Mouse (Mus musculus) heart, adult 2 months (tissue): ENCODE data around the gene Clhc1. TPM values are rescaled to one million over a fixed set of nuclear protein-coding genes. Genes with fewer than 3 reads are reported as not detected.

Experiments used
- DNase-seq, 2 experiments: peaks; one replicate each; pipeline ENCODE4 v3.0.0; 2021
- H3K27ac ChIP-seq: fragments of 200-600 bp; 2 replicates; pipeline ENCODE4 v1.8.1; 2022
- H3K27me3 ChIP-seq: fragments of 200-500 bp; 2 replicates; pipeline ENCODE4 v1.6.1; 2012; ENCODE audit warnings: mild to moderate bottlenecking, low read length, inconsistent platforms, mixed read lengths; ENCODE audit not compliant: control insufficient read depth, insufficient read depth
- H3K36me3 ChIP-seq: fragments of 200-500 bp; 2 replicates; pipeline ENCODE4 v1.6.1; 2012; ENCODE audit warnings: low read length, inconsistent platforms; ENCODE audit not compliant: control insufficient read depth, insufficient read depth
- H3K4me1 ChIP-seq: fragments of 200-500 bp; 2 replicates; pipeline ENCODE4 v1.6.1; 2011; ENCODE audit warnings: low read length; ENCODE audit not compliant: control insufficient read depth, insufficient read depth
- H3K4me3 ChIP-seq: fragments of 200-600 bp; 2 replicates; pipeline ENCODE4 v1.8.1; 2022
- H3K79me2 ChIP-seq: fragments of 200-500 bp; replicated peaks from 2 replicates; pipeline ENCODE4 v1.6.1; 2012; ENCODE audit warnings: mild to moderate bottlenecking, inconsistent platforms, low read length, moderate library complexity, mixed read lengths; ENCODE audit not compliant: control insufficient read depth, insufficient read depth
- H3K9ac ChIP-seq: fragments of 200-500 bp; 2 replicates; pipeline ENCODE4 v1.6.1; 2012; ENCODE audit warnings: low read depth, mild to moderate bottlenecking, control low read depth, inconsistent platforms, low read length, mixed read lengths
- CTCF ChIP-seq: fragments of 200-600 bp; IDR thresholded peaks from 2 replicates; pipeline ENCODE4 v1.8.1; 2022; ENCODE audit warnings: antibody characterized with exemption, mild to moderate bottlenecking, moderate library complexity
- EP300 ChIP-seq: fragments of 200-500 bp; IDR thresholded peaks from 2 replicates; pipeline ENCODE4 v1.6.1; 2011; ENCODE audit warnings: low read depth, low read length, control low read depth; ENCODE audit not compliant: insufficient read depth
- POLR2A ChIP-seq: fragments of 200-500 bp; IDR thresholded peaks from 2 replicates; pipeline ENCODE4 v1.6.1; 2011; ENCODE audit warnings: mild to moderate bottlenecking, low read depth, low read length, control low read depth; ENCODE audit not compliant: insufficient read depth
- WGBS: fragments of 180-500 bp; shearing (Covaris S2); methylation state at CpG from one replicate; pipeline ENCODE4 v1.1.7; 2018; 5-methylcytosine and 5-hydroxymethylcytosine counted together
- intact Hi-C: fragments of 180-260 bp; cut with DNase I; formaldehyde crosslinking; loops from one replicate; pipeline ENCODE4 v1.15.1; 2025
- polyA plus RNA-seq: library from polyadenylated mRNA; depleted of rRNA; stranded (reverse); fragments of >200 nt; gene quantifications from 2 replicates; pipeline ENCODE4 v1.2.3, GENCODE M21; 2012
- total RNA-seq, 2 experiments: library from RNA; stranded (reverse); gene quantifications; 2 replicates each; pipeline ENCODE4 v1.2.3; 2021

Clhc1 gene
- total and polyA plus RNA-seq, 3 experiments = not detected

DNA sequence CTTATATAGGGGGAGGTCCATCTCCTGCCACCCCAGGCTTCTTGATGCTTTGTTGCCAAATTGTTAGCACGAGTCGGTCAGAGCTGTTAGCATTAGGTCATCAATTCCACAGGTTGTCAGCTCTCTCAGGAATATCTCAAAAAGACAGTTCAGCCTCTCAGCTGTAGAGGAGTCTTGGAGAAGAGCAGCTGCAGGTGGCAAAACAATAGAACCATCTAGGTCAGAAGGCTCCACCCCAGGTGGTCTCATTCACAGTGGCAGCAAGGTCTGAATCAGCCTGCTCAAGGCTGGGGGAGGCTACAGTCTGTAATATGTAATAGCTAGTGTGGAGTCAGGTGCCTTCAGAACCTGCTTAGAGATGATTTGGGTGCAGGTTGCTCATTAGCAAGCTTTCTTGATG, 55.8 kb downstream of the Clhc1 start:
- TF ChIP-seq EP300 = no peak
- no peaks in the 10 kb centered on the region for H3K79me2 ChIP-seq
- H3K4me1 ChIP-seq = no peaks in the 10 kb centered on the region
- H3K36me3 ChIP-seq = no peaks in the 10 kb centered on the region
- H3K4me3 ChIP-seq = no peak overlapping the region
- WGBS = 48% methylated on average over 2 of the region's 2 CpGs
- H3K9ac ChIP-seq = no peak overlapping the region
- no peak for DNase-seq
- no peak overlapping the region for H3K27ac ChIP-seq
- intact Hi-C loops = no loop called here
- no peaks in the 10 kb centered on the region for H3K27me3 ChIP-seq

DNA sequence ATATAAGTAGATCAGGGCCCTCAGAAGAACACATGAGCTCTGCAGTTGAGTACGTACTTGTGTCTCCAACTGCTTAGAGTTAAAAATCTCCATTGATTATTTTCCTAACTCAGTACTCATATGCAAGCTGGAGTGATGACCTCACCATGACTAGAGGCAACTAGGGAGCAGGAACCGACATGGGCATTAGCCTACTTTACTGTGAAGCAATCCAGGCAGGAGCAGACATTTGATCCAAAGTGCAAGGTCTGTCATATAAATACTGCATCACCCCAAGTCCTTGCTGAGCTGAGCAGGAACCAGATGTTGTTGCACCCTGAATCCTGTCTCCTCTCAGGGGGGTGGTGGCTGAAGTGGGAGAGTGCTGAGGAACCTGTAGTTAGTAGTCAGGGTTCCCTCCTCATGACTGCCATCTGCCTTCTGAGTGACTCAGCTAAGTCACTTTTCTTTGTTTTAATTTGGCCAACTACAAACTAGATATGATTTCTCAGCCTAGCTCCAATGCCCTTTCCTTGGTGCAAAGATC, 59.8 kb downstream of the Clhc1 start:
- intact Hi-C loops = no loop called here

DNA sequence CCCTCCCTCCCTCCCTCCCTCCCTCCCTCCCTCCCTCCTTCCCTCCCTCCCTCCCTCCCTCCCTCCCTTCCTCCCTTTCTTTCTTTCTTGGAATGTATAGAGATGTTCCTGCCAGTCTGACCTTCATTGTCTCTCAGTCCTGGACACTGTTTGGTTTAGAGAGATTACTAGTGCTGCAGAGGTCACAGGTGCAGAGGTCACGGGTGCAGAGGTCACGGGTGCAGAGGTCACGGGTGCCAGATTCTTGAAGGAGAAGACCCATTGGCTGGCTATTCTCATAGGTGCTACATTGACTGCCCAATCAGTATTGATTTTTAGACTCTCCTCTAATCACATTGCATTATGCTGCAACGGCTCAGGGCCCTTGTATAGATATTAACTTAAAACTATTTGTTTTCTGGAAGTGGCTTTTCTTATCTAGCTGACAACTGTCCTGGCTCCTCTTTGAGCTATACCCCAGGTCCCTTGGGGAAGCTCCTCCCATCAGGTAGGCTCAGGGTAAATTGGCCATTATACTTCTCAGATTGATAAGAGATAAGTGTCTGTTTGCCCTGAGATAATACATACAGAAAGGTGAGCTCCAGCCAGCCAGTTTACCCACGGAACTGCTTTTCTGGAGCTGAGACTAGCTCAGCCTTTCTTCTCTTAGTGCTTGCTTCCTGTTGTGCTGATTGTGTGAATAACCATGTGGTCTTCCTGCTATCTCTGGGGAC, 62.2 kb downstream of the Clhc1 start:
- intact Hi-C loops = no loop called here
- no peak for DNase-seq
- H3K36me3 ChIP-seq = no peaks in the 10 kb centered on the region
- H3K79me2 ChIP-seq = no peaks in the 10 kb centered on the region
- H3K27ac ChIP-seq = no peak overlapping the region
- no peak overlapping the region for H3K9ac ChIP-seq
- no peaks in the 10 kb centered on the region for H3K27me3 ChIP-seq
- no peak overlapping the region for H3K4me3 ChIP-seq
- H3K4me1 ChIP-seq = no peaks in the 10 kb centered on the region
- TF ChIP-seq POLR2A (no peak), EP300 (no peak), CTCF (no peak)
- 61% methylated on average over 5 of the region's 5 CpGs for WGBS

More for the DNA sequence above, 59.8 kb downstream of the Clhc1 start:
- TF ChIP-seq EP300 (no peak), POLR2A (no peak), CTCF (no peak)
- Histone ChIP-seq H3K4me3 (no peak overlapping the region), H3K79me2 (no peaks in the 10 kb centered on the region), H3K9ac (no peak overlapping the region), H3K27me3 (no peaks in the 10 kb centered on the region), H3K27ac (no peak overlapping the region), H3K36me3 (no peaks in the 10 kb centered on the region), H3K4me1 (no peaks in the 10 kb centered on the region)
- WGBS = 84% methylated on average over 2 of the region's 2 CpGs
- DNase-seq = no peak

DNA sequence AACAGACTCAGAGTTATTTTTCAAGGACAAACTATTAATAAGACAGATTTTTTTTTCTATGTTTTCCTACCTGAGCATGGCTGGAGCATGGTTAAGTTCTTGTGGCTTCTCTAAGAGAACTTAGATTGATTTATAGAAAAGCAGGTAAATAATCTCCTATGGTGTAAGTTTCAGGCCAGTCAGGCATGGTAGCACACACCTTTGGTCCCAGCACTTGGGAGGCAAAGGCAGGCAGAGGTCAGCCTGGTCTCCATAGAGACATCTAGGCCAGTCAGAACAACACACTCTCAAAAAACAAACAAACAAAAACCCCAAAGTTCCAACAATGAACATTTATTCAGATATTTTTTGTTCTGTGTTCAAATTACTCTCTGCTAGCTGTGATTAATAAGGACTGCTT, 64.3 kb downstream of the Clhc1 start:
- Histone ChIP-seq H3K9ac (no peak overlapping the region), H3K79me2 (no peaks in the 10 kb centered on the region), H3K36me3 (no peaks in the 10 kb centered on the region), H3K27me3 (no peaks in the 10 kb centered on the region), H3K27ac (no peak overlapping the region), H3K4me1 (no peaks in the 10 kb centered on the region), H3K4me3 (no peak overlapping the region)
- intact Hi-C loops = no loop called here
- TF ChIP-seq POLR2A (no peak), EP300 (no peak), CTCF (no peak)
- DNase-seq = no peak

DNA sequence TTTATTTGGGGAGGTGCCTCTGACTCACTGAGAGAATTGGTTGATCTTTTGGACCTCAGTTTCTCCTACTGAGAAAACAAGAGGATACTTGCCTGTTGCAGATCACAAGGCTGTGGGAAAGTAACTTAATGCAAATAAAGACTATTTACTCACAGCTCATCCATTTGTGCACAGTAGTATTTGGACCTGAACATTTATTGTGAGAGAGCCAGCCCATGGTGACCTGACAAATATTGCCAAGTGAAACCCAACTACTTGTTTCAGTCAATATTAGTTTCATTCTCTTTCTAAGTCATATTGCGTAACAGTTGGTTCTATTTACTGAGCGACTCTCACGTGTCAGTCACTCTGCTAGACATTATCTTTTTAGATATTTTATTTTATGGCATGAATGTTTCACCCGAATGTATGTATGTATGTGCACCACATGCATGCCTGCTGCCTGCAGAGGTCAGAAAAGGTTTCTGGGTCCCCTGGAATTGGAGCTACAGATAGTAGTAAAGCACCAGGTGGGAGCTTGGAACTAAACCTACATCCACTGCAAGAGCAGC, 65.5 kb downstream of the Clhc1 start:
- TF ChIP-seq CTCF (no peak), EP300 (no peak), POLR2A (no peak)
- 89% methylated on average over 4 of the region's 4 CpGs for WGBS
- Histone ChIP-seq H3K9ac (no peak overlapping the region), H3K4me1 (no peaks in the 10 kb centered on the region), H3K27me3 (no peaks in the 10 kb centered on the region), H3K4me3 (no peak overlapping the region), H3K36me3 (no peaks in the 10 kb centered on the region), H3K27ac (no peak overlapping the region), H3K79me2 (no peaks in the 10 kb centered on the region)
- intact Hi-C loops = no loop called here
- no peak for DNase-seq

DNA sequence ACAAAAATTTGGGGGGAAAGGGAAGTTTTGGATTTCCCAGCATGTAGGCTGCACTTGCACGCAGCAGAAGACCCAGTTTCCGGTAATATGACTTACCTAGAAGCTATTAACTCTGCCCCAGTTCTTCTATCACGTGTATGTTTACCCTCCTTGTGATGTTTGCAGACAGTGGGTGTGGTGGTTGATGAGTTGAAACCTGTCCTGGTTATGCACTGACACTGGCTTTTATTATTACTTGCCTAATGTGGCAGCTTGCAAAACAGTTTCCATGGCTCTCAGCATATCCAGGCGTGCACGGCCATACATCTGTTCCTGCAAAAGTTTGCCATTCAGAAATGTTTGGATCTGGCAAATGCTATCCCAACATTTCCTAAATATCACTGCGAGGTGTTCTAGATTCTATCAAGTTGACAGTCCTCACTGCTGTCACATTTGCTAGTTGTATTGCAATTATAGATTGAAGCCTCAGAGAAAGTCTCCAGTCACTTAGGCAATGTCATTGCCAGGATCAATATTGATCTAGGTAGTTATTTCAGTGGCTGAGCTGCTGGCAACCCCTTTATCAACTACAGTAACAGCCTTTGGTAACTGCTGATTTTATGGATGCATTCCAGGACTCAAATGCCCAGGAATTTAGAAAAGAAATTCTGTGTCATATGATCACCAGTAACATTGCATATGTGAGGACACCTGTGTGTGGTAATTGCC, 66.6 kb downstream of the Clhc1 start:
- Histone ChIP-seq H3K4me1 (no peaks in the 10 kb centered on the region), H3K9ac (no peak overlapping the region), H3K79me2 (no peaks in the 10 kb centered on the region), H3K27ac (no peak overlapping the region), H3K36me3 (no peaks in the 10 kb centered on the region), H3K27me3 (no peaks in the 10 kb centered on the region), H3K4me3 (no peak overlapping the region)
- TF ChIP-seq POLR2A = no peak
- DNase-seq = no peak
- WGBS = 81% methylated on average over 6 of the region's 6 CpGs
- intact Hi-C loops = no loop called here
